Mouse (Mus musculus) ES-E14 (cell line): Measurements from ENCODE around the gene Cd40. TPM values are rescaled to one million over a fixed set of nuclear protein-coding genes. Genes with fewer than 3 reads are reported as not detected.

Source experiments
- DNase-seq: peaks from one replicate; pipeline ENCODE4 v3.0.0-alpha.2; 2013; ENCODE audit warnings: low read depth, low spot score
- H3K27ac ChIP-seq: 2 replicates; pipeline ENCODE4 v1.5.1; 2012; ENCODE audit warnings: low read depth, mild to moderate bottlenecking, low read length, moderate library complexity, mixed read lengths; ENCODE audit not compliant: poor library complexity, insufficient read depth, severe bottlenecking
- H3K36me3 ChIP-seq: 2 replicates; pipeline ENCODE4 v1.6.1; 2012; ENCODE audit warnings: mild to moderate bottlenecking, low read length, moderate library complexity, mixed read lengths; ENCODE audit not compliant: control insufficient read depth, poor library complexity, insufficient read depth, severe bottlenecking
- H3K4me1 ChIP-seq, 2 experiments: fragments of 150-350 bp in 1 of 2; sonication (generic) in 1 of 2; 2 replicates each; pipeline ENCODE4 v1.6.1; 2012; ENCODE audit warnings: low read length in 2 of 2, mild to moderate bottlenecking in 1 of 2, mixed read lengths in 1 of 2; ENCODE audit not compliant: control insufficient read depth in 2 of 2, insufficient read depth in 2 of 2, poor library complexity in 1 of 2
- H3K4me3 ChIP-seq, 2 experiments: fragments of 150-350 bp in 1 of 2; sonication (generic) in 1 of 2; 2 replicates each; pipeline ENCODE4 v1.5.1; 2012; ENCODE audit warnings: low read length in 2 of 2, low read depth in 1 of 2, mild to moderate bottlenecking in 1 of 2, mixed read lengths in 1 of 2; ENCODE audit not compliant: insufficient read depth in 1 of 2, poor library complexity in 1 of 2, severe bottlenecking in 1 of 2
- H3K9ac ChIP-seq: 2 replicates; pipeline ENCODE4 v1.6.1; 2012; ENCODE audit warnings: low read depth, mild to moderate bottlenecking, low read length, mixed read lengths; ENCODE audit not compliant: poor library complexity, insufficient read depth, severe bottlenecking
- H3K9me3 ChIP-seq: fragments of 150-350 bp; sonication (generic); 2 replicates; pipeline ENCODE4 v1.6.1; 2012; ENCODE audit warnings: low read depth, mild to moderate bottlenecking, low read length; ENCODE audit not compliant: control insufficient read depth, insufficient read depth
- CHD2 ChIP-seq: IDR thresholded peaks from 2 replicates; pipeline ENCODE4 v1.6.1; 2014; ENCODE audit warnings: mild to moderate bottlenecking, low read depth, low read length, inconsistent platforms
- HCFC1 ChIP-seq: IDR thresholded peaks from 2 replicates; pipeline ENCODE4 v1.6.1; 2012; ENCODE audit warnings: low read length, inconsistent platforms, borderline replicate concordance; ENCODE audit not compliant: insufficient read depth
- MAFK ChIP-seq: IDR thresholded peaks from 2 replicates; pipeline ENCODE4 v1.6.1; 2014; ENCODE audit warnings: mild to moderate bottlenecking, low read depth, low read length, inconsistent platforms; ENCODE audit not compliant: insufficient read depth
- ZC3H11A ChIP-seq: IDR thresholded peaks from 2 replicates; pipeline ENCODE4 v1.6.1; 2012; ENCODE audit warnings: low read depth, mild to moderate bottlenecking, inconsistent platforms, low read length, borderline replicate concordance
- ZNF384 ChIP-seq: IDR thresholded peaks from 2 replicates; pipeline ENCODE4 v1.6.1; 2012; ENCODE audit warnings: low read depth, low read length, inconsistent platforms
- in situ Hi-C, 2 experiments: fragments of 600-800 bp; cut with MboI; formaldehyde crosslinking; loops; one replicate each; pipeline ENCODE4 v1.15.1; 2025; ENCODE audit warnings: low sequenced_read_pairs in 2 of 2, inconsistent platforms in 1 of 2; ENCODE audit not compliant: unreplicated experiment in 2 of 2
- total RNA-seq: library from RNA; depleted of rRNA; stranded (reverse); fragments of 300-350 nt; gene quantifications from 2 replicates; pipeline ENCODE4 v1.2.3, GENCODE M21; 2012; rRNA removed

The Cd40 gene
- total RNA-seq = 5.7 and 8.8 TPM in 2 replicates

DNA sequence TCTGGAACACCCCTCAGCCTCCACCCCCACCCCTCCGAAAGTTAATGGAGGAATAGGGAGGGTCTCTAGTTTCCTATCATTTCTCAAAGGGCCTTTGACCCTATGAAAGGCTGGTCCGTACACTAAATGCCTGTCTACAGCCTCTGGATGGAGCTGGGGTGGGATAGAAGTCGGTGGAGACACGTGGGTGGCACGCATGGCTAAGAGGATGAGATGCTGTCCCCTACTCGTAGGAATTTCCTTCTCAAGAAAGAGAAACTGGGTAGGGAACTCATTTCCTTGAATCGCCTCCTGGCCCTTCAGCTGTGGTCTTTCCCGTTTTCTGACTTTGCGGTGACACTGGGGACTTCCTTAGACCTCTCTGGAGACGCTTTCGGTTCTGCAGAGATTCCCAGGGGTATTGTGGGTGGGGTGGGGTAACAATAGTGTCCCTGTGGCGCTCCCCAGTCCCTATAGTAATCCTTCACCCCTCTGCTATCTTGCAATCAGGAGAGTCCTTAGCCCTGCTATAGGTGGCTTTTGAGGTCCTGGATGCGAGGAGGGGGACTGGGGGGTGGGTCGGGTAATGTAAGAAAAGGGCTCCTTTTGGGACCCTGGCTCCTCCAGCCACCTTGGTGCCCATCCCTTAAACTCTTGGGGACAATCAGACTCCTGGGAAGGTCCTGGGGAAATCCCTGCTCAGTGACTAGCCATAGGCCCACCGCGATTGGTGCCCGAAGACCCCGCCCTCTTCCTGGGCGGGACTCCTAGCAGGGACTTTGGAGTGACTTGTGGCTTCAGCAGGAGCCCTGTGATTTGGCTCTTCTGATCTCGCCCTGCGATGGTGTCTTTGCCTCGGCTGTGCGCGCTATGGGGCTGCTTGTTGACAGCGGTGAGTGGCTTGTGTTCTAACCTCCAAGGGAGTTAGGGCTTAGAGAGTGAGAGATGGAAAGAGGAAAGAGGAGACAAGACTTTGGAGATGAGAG is at the start of gene Cd40:
TSS of gene Cd40 (plus strand) at position 740 of the 965 bp plus-strand sequence.
- H3K27ac ChIP-seq = 0 out of 2 replicates have a peak within 1 kb of the TSS, but pooled peaks have one; percentile 7
- no peak for TF ChIP-seq HCFC1
- TF ChIP-seq CHD2 = no peak
- no peak for TF ChIP-seq ZNF384
- no peak for TF ChIP-seq ZC3H11A
- H3K4me1 ChIP-seq = peaks cover 3% of the 10 kb centered on the region in 2 experiments; a peak in 1 of 4 replicates
- in situ Hi-C loops = no loop called here
- DNase-seq = no peak
- peak within 1 kb of the TSS; percentile 44 to 66 for H3K4me3 ChIP-seq
- H3K36me3 ChIP-seq = no peaks in the 10 kb centered on the region
- H3K9ac ChIP-seq = peak within 1 kb of the TSS; percentile 49; the same call in 1 of the 2 replicates
- H3K9me3 ChIP-seq = no peaks in the 10 kb centered on the region

- Histone ChIP-seq H3K4me3 (no peak overlapping the region), H3K9ac (no peak overlapping the region), H3K9me3 (no peaks in the 10 kb centered on the region), H3K36me3 (peaks cover 52% of the 10 kb centered on the region), H3K27ac (no peak overlapping the region), H3K4me1 (no peaks in the 10 kb centered on the region)
- no peak for DNase-seq
- TF ChIP-seq HCFC1 = no peak
- no peak for TF ChIP-seq CHD2
- TF ChIP-seq ZNF384 = no peak
- TF ChIP-seq ZC3H11A = no peak
- TF ChIP-seq MAFK = no peak
- in situ Hi-C loops = no loop called here
Observed at GRCm38 (mm10) chr2:165006813-165007212, 48.6 kb upstream of the Cd40 start.

DNA sequence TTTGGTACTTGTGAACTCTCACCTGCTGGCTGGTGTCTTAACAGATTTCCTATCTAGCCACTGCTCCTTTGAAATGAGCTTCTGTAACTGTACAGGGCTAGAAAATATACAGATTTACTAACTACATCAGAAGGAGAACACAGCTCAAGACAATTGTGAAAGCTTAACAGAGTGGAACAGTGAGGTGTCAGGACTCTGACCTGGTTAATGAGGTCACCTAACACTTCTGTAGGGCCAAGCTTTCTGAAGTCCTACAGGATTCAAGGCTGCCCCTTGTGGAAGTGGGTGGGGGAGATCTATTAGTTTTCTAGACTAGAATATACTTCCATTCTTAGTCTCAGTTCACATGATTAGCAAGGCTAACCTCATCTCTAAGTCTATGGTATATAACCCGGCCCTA is 47.4 kb upstream of the Cd40 start:
- no peak overlapping the region for H3K27ac ChIP-seq
- TF ChIP-seq ZNF384 (no peak), ZC3H11A (no peak), HCFC1 (no peak), MAFK (no peak), CHD2 (no peak)
- no peaks in the 10 kb centered on the region for H3K9me3 ChIP-seq
- in situ Hi-C loops = no loop called here
- no peak overlapping the region for H3K4me3 ChIP-seq
- H3K36me3 ChIP-seq = peaks cover 47% of the 10 kb centered on the region
- no peaks in the 10 kb centered on the region for H3K4me1 ChIP-seq
- no peak for DNase-seq
- H3K9ac ChIP-seq = no peak overlapping the region

GRCm38 (mm10) chr2:165009161-165009560 is 46.3 kb upstream of the Cd40 start:
- TF ChIP-seq ZC3H11A (no peak), MAFK (no peak), CHD2 (no peak), HCFC1 (no peak), ZNF384 (no peak)
- no peak overlapping the region for H3K4me3 ChIP-seq
- no peak for DNase-seq
- in situ Hi-C loops = no loop called here
- H3K4me1 ChIP-seq = no peaks in the 10 kb centered on the region
- peaks cover 36% of the 10 kb centered on the region for H3K36me3 ChIP-seq
- no peak overlapping the region for H3K27ac ChIP-seq
- H3K9ac ChIP-seq = no peak overlapping the region
- H3K9me3 ChIP-seq = no peaks in the 10 kb centered on the region

GRCm38 (mm10) chr2:165009581-165009980 is 45.8 kb upstream of the Cd40 start:
- TF ChIP-seq ZC3H11A (no peak), MAFK (no peak), HCFC1 (no peak), ZNF384 (no peak), CHD2 (no peak)
- in situ Hi-C loops = no loop called here
- peaks cover 32% of the 10 kb centered on the region for H3K36me3 ChIP-seq
- DNase-seq = no peak
- no peak overlapping the region for H3K27ac ChIP-seq
- no peaks in the 10 kb centered on the region for H3K9me3 ChIP-seq
- H3K9ac ChIP-seq = no peak overlapping the region
- H3K4me1 ChIP-seq = no peaks in the 10 kb centered on the region
- H3K4me3 ChIP-seq = no peak overlapping the region
